ENCODE assay signal across 15 mouse cellular contexts in genomic region chr13:3751222-3751621, GRCm38 (mm10). TPM values are rescaled to one million over a fixed set of nuclear protein-coding genes. Genes with fewer than 3 reads are reported as not detected.
"Had no signal": no experiment of that assay in that cellular context is flagged by ENCODE, and none has a peak within 500 bp of the region (broad histone marks: within the 10 kb centered on the region; RNA-seq: fewer than 3 reads in every experiment).

No protein-coding gene starts in this region.

- H3K4me2 ChIP-seq: intestine, embryonic 15.5 days; limb, embryonic 12.5 days; midbrain, embryonic 12.5 days; neural tube, embryonic 13.5 days; stomach, embryonic 15.5 days had no signal

- H3K4me3 ChIP-seq: intestine, embryonic 15.5 days; layer of hippocampus, adult 2 months; limb, embryonic 12.5 days; midbrain, embryonic 12.5 days; neural tube, embryonic 13.5 days; stomach, embryonic 15.5 days had no signal

- H3K27me3 ChIP-seq: intestine, embryonic 15.5 days; limb, embryonic 12.5 days; midbrain, embryonic 12.5 days; neural tube, embryonic 13.5 days; stomach, embryonic 15.5 days had no signal

- H3K4me1 ChIP-seq: neural tube, embryonic 13.5 days had no signal

- ATAC-seq: intestine, embryonic 15.5 days; midbrain, embryonic 16.5 days had no signal

- DNase-seq: liver; retina, postnatal 1 day; right cerebral cortex, postnatal 4 days; thymus, postnatal 4 days had no signal

- H3K9me3 ChIP-seq: intestine, embryonic 15.5 days; limb, embryonic 12.5 days; midbrain, embryonic 12.5 days; neural tube, embryonic 13.5 days; stomach, embryonic 15.5 days had no signal

- H3K9ac ChIP-seq: intestine, embryonic 15.5 days; limb, embryonic 12.5 days; liver, embryonic 14.5 days; midbrain, embryonic 12.5 days; neural tube, embryonic 13.5 days; stomach, embryonic 15.5 days had no signal

- H3K36me3 ChIP-seq: intestine, embryonic 15.5 days; limb, embryonic 12.5 days; midbrain, embryonic 12.5 days; neural tube, embryonic 13.5 days; stomach, embryonic 15.5 days had no signal

- H3K27ac ChIP-seq: intestine, embryonic 15.5 days; layer of hippocampus, adult 2 months; limb, embryonic 12.5 days; liver, embryonic 14.5 days; midbrain, embryonic 12.5 days; neural tube, embryonic 13.5 days; stomach, embryonic 15.5 days had no signal

RNA-seq across cellular contexts. Expression of gene Calml3, which starts 52.9 kb away (rescaled TPM):
- total RNA-seq: layer of hippocampus, adult 2 months; layer of hippocampus, postnatal 10 days; left cerebral cortex, postnatal 36 days; megakaryocyte-erythroid progenitor cell, adult 5-6 weeks had no signal
- polyA plus RNA-seq: intestine, embryonic 15.5 days; liver, embryonic 14.5 days; midbrain, embryonic 12.5 days; midbrain, embryonic 16.5 days; neural tube, embryonic 13.5 days had no signal
